Comparison of ENCODE assay signal across 20 mouse cellular contexts in genomic region chr17:64764175-64765122, GRCm38 (mm10).
"Had no signal": no experiment of that assay in that cellular context is flagged by ENCODE, and none has a peak within 500 bp of the region (broad histone marks: within the 10 kb centered on the region; RNA-seq: fewer than 3 reads in every experiment).

No protein-coding gene starts in this region.

- H3K36me3 ChIP-seq: intestine, embryonic 15.5 days; limb, embryonic 10.5 days; limb, embryonic 13.5 days; liver, embryonic 15.5 days; neural tube, embryonic 12.5 days; neural tube, embryonic 15.5 days; stomach, embryonic 15.5 days had no signal

- ATAC-seq: intestine, embryonic 15.5 days had no signal

- H3K27ac ChIP-seq: intestine, embryonic 15.5 days; layer of hippocampus, adult 2 months; limb, embryonic 10.5 days; limb, embryonic 13.5 days; liver, embryonic 15.5 days; neural tube, embryonic 12.5 days; neural tube, embryonic 15.5 days; stomach, embryonic 15.5 days had no signal

- H3K9ac ChIP-seq: intestine, embryonic 15.5 days; limb, embryonic 13.5 days; liver, embryonic 15.5 days; neural tube, embryonic 12.5 days; neural tube, embryonic 15.5 days; stomach, embryonic 15.5 days had no signal

- H3K9me3 ChIP-seq: intestine, embryonic 15.5 days; limb, embryonic 10.5 days; limb, embryonic 13.5 days; liver, embryonic 15.5 days; neural tube, embryonic 12.5 days; neural tube, embryonic 15.5 days; stomach, embryonic 15.5 days had no signal

- H3K4me3 ChIP-seq: intestine, embryonic 15.5 days; layer of hippocampus, adult 2 months; limb, embryonic 10.5 days; limb, embryonic 13.5 days; liver, embryonic 15.5 days; neural tube, embryonic 12.5 days; neural tube, embryonic 15.5 days; stomach, embryonic 15.5 days had no signal

- H3K4me1 ChIP-seq: intestine, embryonic 15.5 days; limb, embryonic 10.5 days; limb, embryonic 13.5 days; liver, embryonic 15.5 days; neural tube, embryonic 12.5 days; neural tube, embryonic 15.5 days; stomach, embryonic 15.5 days had no signal

- H3K27me3 ChIP-seq: intestine, embryonic 15.5 days; limb, embryonic 13.5 days; liver, embryonic 15.5 days; neural tube, embryonic 12.5 days; neural tube, embryonic 15.5 days; stomach, embryonic 15.5 days had no signal

- H3K4me2 ChIP-seq: intestine, embryonic 15.5 days; limb, embryonic 13.5 days; liver, embryonic 15.5 days; midbrain, embryonic 11.5 days; neural tube, embryonic 12.5 days; neural tube, embryonic 15.5 days; stomach, embryonic 15.5 days had no signal

- DNase-seq: kidney, adult 18-20 months; kidney, postnatal 14 days; kidney, postnatal 4 days; layer of hippocampus, adult 9-11 months; liver; lung, adult 2 months; midbrain, embryonic 14.5 days; right cerebral cortex, adult 18-20 months; right cerebral cortex, postnatal 14 days; spleen, adult 18-20 months; thymus, postnatal 36 days had no signal
